8 mouse cellular contexts compared by ENCODE assay signal in genomic region chr10:13323139-13323805, GRCm38 (mm10).
DNase-seq lines count a peak whose midpoint lies in the region; ATAC-seq and TF ChIP-seq lines count a peak whose summit lies in the region.

No protein-coding gene starts in this region.

- peak overlapping the region; percentile 82 for H3K4me3 ChIP-seq in testis, adult 2 months (ENCODE audit: control insufficient read depth, low read depth, low read length)
- peak overlapping the region; percentile 68 for H3K4me3 ChIP-seq in kidney, postnatal 0 days (replicated peaks; ENCODE audit: low read depth, low read length)
- H3K4me3 ChIP-seq in macrophage (ENCODE audit: inconsistent target): peak overlapping the region; percentile 52

- TF ChIP-seq CTCF in testis, adult 2 months (IDR thresholded peaks at IDR 0.05; ENCODE audit: control insufficient read depth, insufficient read depth, insufficient replicate concordance, low read depth, low read length): no peak
- no peak for TF ChIP-seq CTCF in kidney, postnatal 0 days (IDR thresholded peaks at IDR 0.05; ENCODE audit: low read depth)

- peak overlapping the region; percentile 58 for H3K4me2 ChIP-seq in kidney, postnatal 0 days (ENCODE audit: low read length)

- ATAC-seq in kidney, postnatal 0 days (replicated peaks; ENCODE audit: low FRiP score, low read depth): peak; percentile 22; the same call in 1 of the 2 replicates

- no peak for TF ChIP-seq POLR2A in testis, adult 2 months (IDR thresholded peaks at IDR 0.05; ENCODE audit: control insufficient read depth, low read depth, low read length)

- WGBS in kidney, postnatal 0 days: 3% methylated on average over 12 of the region's 12 CpGs
- WGBS in macrophage (ENCODE audit: missing documents): 8% methylated on average over 12 of the region's 12 CpGs

- H3K79me2 ChIP-seq in macrophage (ENCODE audit: inconsistent target): peaks cover 37% of the 10 kb centered on the region; the same call in 1 of the 2 replicates

- H3K27me3 ChIP-seq in testis, adult 2 months (ENCODE audit: control insufficient read depth, insufficient read depth, low read length): no peaks in the 10 kb centered on the region
- no peaks in the 10 kb centered on the region for H3K27me3 ChIP-seq in kidney, postnatal 0 days (ENCODE audit: insufficient read depth, low read length)

- H3K36me3 ChIP-seq in testis, adult 2 months (ENCODE audit: control insufficient read depth, insufficient read depth, low read length): no peaks in the 10 kb centered on the region
- no peaks in the 10 kb centered on the region for H3K36me3 ChIP-seq in kidney, postnatal 0 days (ENCODE audit: insufficient read depth, low read length)
- no peaks in the 10 kb centered on the region for H3K36me3 ChIP-seq in macrophage (ENCODE audit: inconsistent target)

- H3K9me3 ChIP-seq in kidney, postnatal 0 days (replicated peaks; ENCODE audit: low read length): no peaks in the 10 kb centered on the region

- H3K27ac ChIP-seq in testis, adult 2 months (ENCODE audit: control insufficient read depth, insufficient read depth, low read depth, low read length): peak overlapping the region; percentile 36
- peak overlapping the region; percentile 97 for H3K27ac ChIP-seq in kidney, postnatal 0 days
- no peak overlapping the region for H3K27ac ChIP-seq in macrophage

- no peak for DNase-seq in testis, postnatal 14 days (ENCODE audit: low spot score)
- peak; percentile 24 for DNase-seq in forelimb bud, embryonic 11.5 days (ENCODE audit: low read depth, low spot score)
- peak; percentile 42 for DNase-seq in kidney, postnatal 0 days (ENCODE audit: low spot score)
- no peak for DNase-seq in thymus, postnatal 25 days
- no peak for DNase-seq in ovary, adult 18-20 months (ENCODE audit: low spot score)
- no peak for DNase-seq in thymus, postnatal 10 days (ENCODE audit: low spot score in 2 of 2)

- peak overlapping the region; percentile 83 for H3K9ac ChIP-seq in kidney, postnatal 0 days (ENCODE audit: low read depth, low read length)

- peaks cover 9% of the 10 kb centered on the region for H3K4me1 ChIP-seq in testis, adult 2 months (ENCODE audit: control insufficient read depth, insufficient read depth, low read length)
- H3K4me1 ChIP-seq in kidney, postnatal 0 days (replicated peaks; ENCODE audit: insufficient read depth, low read length): 0 out of 2 replicates have a peak, but pooled peaks cover 8% of the 10 kb centered on the region

Comparison
In these comparisons a context has a peak if more than half of its experiments do, and no peak if none do; other contexts are left out.
1. DNase-seq: peak in forelimb bud, embryonic 11.5 days (single experiment) and kidney, postnatal 0 days (single experiment); none in testis, postnatal 14 days (single experiment), thymus, postnatal 25 days (single experiment), ovary, adult 18-20 months (single experiment) and thymus, postnatal 10 days (0 of 2).
2. Peak in every context shown above with its lines, with median percentiles within 50 percentile points of each other: H3K4me3 ChIP-seq.